Mouse (Mus musculus): ENCODE measurements around the gene Dnajb12.
"Not testable (repeated sequence)": the region's sequence is repeated elsewhere in the genome, so short reads cannot be mapped to it uniquely, and the experiment has no call there.

Gene Dnajb12

DNA sequence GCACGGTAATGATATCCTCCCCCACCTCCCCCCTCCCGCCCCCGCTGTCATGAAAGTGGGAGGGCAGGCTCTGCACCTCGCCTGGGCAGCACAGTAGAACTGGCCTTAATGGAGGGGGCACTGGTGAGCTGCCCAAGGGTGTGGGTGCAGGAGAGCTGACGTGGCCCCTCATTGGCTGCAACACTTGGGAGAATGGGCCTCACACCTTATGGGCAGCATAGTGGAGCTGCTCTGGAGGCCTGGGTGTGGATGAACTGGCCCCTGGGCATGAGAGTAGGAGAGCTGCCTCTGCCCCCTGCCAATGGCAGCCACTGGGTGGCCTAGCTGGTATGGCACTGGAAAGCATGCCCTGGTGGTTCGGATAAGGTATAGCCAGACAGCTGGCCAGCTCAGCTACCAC, 9.3 kb upstream of the Dnajb12 start:
- DNase-seq (ENCODE audit: low read depth, low spot score): no peak

DNA sequence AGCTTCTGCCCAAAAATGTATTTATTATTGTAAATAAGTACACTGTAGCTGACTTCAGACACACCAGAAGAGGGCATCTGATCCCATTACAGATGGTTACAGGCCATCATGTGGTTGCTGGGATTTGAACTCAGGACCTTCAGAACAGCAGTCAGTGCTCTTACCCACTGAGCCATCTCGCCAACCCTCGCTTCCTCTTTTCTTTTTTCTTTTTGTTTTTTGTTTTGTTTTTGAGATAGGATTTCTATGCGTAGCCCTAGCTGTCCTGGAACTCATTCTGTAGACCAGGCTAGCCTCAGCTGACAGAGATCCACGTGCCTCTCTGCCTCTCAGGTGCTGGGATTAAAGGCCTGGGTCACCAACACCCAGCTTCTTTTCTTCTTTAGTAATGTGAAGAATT, 6.7 kb upstream of the Dnajb12 start:
- DNase-seq (ENCODE audit: low read depth, low spot score): not testable (repeated sequence)

DNA sequence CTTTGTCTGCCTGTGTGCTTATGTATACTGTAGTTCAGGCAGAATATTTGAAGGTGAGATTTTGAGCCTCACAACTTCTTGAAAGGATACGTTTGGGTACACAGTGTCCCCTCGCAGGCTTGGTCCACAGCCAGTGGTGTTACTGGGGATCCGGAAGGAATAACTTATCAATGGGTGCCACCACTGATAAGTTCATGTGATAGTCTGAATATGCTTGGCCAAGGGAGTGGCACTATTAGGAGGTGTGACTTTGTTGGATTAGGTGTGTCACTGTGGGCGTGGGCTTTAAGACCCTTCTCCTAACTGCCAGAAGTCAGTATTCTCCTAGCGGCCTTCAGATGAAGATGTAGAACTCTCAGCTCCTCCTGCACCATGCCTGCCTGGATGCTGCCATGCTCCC, 6.2 kb upstream of the Dnajb12 start:
- no peak for DNase-seq (ENCODE audit: low read depth, low spot score)

DNA sequence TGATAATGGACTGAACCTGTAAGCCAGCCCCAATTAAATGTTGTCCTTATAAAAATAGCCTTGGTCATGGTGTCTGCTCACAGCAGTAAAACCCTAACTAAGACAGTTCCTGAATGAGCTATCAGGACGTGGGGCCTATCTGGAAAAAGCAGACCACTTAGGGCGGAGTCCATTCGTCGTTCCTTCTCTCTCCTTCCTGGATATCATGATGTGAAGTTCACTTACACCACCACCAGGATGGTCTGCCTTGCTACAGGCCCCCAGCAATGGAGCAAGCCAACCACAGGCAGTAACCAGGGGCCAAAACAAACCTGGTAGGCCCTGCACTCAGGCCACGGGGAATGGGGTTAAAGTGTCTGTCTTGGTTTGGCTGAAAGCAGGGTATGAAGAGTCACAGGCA, 5.7 kb upstream of the Dnajb12 start:
- no peak for DNase-seq (ENCODE audit: low read depth, low spot score)

DNA sequence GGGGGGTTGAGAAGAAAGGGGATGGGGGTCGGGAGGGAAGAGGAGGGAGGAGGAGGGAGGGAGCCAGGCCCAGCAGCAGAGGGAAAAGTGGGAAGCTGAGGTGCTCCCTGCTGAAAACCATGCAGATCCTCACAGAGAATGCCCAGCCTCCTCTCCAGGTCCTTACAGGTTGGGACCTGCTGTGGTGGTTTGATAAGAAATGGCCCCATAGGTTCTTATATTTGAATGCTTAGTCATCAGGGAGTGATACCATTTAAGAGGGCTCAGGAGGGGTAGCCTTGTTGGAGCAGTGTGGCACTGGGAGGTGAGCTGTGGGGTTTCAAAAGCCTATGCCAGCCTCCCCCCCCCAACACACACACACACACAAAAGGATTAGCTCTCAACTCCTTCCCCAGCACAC, 4.0 kb upstream of the Dnajb12 start:
- DNase-seq (ENCODE audit: low read depth, low spot score): no peak

DNA sequence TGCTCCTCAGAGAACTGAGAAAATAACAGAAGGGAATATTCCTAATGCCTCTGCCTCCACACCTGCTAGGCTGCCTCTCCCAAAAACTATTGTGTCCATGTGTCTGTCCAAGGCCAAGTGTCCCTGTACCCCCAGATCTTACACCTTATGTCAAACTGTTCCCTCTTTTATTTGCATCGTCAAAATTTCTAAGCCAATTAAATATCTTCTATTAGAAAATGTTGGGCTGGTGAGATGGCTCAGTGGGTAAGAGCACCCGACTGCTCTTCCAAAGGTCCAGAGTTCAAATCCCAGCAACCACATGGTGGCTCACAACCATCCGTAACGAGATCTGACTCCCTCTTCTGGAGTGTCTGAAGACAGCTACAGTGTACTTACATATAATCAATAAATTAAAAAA, 2.7 kb upstream of the Dnajb12 start:
- DNase-seq (ENCODE audit: low read depth, low spot score): not testable (repeated sequence)

DNA sequence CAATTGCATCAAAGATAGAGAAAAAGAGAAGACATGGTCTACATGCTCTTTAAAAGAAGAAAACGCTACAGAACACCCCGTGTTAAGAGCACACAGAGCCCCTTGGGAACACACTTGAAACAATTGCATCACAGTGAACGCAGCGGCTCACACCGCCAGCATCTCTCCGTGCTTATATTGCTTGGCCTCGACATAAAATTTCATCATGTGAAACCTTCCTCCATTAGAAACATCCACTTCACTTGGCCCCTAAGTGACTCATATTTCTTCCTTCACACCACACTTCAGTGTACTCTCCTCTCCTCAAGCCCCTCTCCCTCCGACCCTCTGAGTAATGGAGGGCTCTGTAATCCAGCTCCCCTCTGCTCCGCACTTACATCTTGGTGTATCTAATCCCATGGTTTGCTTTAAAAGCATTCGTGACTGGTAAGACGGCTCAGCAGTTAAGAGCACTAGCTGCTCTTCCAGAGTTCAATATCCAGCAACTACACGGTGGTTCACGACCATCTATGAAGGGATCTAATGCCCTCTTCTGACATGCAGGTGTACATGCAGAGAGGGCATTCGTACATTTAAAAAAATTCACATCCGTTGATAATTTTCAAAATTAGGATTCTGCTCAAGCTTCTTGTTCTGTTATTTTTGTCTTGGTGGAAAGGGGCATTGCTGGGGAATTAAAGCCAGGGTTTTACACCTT, 1.8 kb upstream of the Dnajb12 start:
- no peak for DNase-seq (ENCODE audit: low read depth, low spot score)

DNA sequence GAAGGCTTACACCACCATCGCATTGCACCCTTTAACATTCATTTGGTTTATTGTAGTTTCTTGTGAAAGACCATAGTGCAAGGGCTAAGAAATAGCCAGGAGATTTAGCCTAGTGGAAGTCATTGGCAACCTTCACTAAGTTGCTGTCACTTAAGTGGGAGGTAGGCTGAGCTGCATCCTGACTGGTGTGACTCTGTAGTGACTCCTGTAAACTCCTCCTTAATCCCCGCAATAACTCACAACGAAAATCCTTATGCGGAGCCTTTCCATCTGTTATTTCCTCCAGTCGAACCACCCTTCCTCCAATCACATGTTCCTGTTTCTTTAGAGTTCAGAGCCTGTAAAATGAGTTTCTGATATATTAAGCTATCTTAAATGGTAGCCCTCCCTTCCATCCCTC, 533 bp upstream of the Dnajb12 start:
- no peak for DNase-seq (ENCODE audit: low read depth, low spot score)

DNA sequence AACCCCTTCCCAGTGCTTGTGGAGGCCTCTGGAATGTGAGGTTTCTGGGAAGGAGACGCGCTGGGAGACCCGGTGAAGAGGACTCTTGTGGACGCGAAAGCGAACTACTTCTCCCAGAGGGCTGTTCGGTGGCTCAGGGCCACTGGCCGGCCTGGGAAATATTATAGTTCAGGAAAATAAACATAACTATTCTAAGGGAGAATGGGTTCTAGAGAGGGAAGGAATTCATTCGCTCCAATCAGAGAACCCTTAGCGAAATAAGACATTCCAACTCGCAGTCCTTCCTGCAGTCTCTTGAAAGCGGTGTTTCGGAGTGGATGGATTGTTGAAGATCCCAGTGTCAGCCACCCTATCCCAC, 652 bp downstream of the Dnajb12 start:
- DNase-seq (ENCODE audit: low read depth, low spot score): no peak

DNA sequence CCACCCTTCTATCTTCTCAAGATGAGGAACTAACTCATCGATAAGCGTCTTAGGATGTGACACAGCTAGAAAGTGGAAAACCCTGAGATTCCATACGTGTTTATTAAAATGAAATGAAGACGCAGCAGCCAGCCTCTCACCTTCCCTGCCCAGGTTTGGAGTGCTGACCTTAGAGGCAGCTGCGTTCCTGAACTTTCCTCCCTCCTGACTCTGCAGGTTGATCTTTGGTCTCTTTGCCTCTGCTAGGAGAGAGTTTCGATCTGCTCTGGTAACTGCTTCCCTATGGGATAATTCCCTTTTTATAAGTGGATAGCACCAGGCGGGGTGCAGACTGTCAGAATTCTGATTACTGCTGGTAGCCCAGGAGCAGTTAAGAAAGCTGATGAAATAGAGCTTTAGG, 1.5 kb downstream of the Dnajb12 start:
- no peak for DNase-seq (ENCODE audit: low read depth, low spot score)

DNA sequence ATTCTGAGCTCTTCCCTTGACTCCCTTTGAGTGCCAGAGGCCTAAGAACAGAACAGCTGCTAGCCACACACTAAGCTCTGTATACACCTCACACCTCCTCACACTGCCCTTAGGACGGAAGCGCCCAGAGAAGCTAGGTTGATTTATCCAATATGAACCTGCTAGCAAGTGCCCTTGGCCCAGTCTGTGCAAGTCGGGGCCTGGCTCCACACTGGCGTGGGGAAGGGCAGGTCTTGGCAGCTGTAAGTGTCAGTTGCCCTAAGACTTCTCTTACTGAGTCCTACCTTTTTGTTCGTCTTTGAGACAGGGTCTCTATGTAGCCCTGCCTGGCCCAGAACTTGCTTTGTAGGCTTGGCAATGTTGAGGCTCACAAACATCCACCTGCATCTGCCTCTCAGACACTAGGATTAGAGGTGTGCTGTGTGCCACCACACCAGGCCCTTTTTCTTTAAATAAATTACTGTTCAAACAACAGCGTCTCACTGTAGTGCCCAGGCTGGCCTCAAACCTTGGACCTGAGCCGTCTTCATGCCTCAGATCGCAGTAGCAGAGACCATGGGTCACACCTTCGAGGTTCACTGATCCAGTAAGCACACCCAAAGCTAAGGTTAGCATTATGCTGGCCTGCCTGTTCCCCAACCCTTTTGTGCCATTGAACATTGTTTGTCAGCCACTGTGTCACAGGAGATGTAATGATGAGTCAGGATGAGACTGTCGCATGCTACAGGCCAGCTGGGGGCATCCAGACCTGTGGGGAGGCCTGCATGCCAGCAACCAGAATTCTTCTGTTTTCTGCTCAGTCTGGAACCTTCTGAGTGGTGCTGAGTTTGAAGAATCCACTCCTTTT, 5.2 kb downstream of the Dnajb12 start:
- DNase-seq (ENCODE audit: low read depth, low spot score): no peak

DNA sequence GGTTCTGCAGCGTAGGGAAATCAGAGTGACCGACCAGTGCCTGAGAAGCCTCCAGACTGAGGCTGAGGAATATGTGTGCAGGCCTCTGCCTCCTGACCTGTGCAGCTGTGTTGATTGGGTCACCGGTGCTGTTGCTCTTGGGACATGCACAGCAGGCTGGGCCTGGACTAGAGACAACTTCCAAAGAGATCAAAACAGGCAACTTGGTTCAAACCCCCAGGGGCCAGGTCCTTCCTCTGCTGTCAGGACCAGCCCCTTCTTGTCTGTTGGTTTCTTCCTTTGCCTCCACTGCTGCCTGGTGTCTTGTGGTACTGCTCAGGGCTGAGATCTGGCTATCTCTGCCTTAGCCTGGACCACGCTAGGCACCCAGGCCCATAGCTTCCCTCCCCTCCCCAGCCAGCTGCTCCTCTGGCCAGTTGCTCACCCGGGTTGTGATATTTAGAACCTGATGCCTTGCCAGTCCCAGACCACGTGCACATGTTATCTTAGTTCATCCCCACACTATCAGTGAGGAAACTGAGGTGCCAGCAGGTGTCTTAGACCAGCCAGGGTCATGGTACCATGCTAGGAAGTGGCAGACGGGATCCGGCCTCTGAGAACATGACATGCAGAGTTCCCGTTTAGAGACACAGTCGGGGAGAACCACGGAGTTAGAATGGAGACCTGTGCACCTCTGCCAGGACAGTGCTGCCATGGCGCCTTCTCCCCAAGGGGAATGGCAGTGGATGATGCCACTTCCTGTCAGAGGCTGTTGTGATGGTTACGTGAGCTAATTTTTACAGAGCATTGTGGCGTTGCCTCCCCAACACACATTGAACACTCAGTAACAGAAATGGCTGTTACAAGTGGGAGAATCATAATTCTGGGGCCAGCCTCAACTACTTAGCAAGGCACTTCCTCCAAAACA, 6.1 kb downstream of the Dnajb12 start:
- DNase-seq (ENCODE audit: low read depth, low spot score): peak; percentile 52

DNA sequence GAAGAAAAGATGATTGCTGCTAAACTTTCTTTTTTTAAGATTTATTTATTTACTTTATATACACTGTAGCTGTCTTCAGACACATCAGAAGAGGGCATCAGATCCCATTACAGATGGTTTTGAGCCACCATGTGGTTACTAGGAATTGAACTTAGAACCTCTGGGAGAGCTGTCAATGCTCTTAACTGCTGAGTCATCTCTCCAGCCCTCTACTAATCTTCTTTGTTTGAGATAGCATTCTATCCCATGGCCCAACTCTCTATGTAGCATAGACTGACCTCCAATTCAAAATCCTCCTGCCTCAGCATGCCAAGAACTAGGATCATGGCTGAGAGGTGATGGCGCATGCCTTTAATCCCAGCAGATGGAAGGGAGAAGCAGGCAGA, 6.7 kb downstream of the Dnajb12 start:
- no peak for DNase-seq (ENCODE audit: low read depth, low spot score)

DNA sequence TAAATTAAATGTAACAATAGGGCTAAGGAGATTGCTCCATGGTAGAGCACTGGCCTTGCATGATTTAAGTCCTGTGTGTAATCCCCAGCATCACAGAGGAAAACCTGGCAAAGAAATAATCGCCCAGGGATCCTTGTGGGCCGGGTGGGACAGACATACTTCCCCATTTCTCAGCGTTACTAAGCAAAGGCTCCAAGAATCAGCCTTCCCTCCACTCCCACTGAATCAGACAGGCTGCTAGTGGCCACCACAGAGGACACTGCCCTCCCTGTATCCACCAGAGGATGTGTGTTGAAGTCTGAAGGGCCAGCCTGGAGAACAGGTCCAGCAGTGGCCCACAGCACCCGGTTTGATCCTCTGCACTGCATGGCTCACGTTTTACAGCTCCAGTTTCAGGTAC, 8.1 kb downstream of the Dnajb12 start:
- DNase-seq (ENCODE audit: low read depth, low spot score): no peak

DNA sequence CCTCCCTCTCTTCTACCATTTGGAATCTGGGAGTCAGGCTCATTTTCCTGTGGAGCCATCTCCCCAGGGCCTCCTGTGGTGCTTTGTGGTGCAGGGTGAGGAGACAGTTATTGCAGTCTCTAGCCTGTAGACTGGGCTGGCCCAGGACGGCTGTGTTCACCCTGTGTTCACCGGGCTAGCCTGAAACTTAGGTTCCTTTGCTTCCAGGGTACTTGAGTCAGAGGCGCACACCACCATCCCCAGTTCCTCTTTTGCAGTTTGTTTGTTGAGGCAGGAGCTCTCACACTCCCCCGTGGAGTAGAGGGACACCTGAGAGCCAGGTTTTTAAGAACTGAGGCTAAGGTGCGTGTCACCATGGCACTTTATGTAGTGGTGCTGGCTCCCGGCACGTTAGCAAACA, 10.0 kb downstream of the Dnajb12 start:
- DNase-seq (ENCODE audit: low read depth, low spot score): no peak

DNA sequence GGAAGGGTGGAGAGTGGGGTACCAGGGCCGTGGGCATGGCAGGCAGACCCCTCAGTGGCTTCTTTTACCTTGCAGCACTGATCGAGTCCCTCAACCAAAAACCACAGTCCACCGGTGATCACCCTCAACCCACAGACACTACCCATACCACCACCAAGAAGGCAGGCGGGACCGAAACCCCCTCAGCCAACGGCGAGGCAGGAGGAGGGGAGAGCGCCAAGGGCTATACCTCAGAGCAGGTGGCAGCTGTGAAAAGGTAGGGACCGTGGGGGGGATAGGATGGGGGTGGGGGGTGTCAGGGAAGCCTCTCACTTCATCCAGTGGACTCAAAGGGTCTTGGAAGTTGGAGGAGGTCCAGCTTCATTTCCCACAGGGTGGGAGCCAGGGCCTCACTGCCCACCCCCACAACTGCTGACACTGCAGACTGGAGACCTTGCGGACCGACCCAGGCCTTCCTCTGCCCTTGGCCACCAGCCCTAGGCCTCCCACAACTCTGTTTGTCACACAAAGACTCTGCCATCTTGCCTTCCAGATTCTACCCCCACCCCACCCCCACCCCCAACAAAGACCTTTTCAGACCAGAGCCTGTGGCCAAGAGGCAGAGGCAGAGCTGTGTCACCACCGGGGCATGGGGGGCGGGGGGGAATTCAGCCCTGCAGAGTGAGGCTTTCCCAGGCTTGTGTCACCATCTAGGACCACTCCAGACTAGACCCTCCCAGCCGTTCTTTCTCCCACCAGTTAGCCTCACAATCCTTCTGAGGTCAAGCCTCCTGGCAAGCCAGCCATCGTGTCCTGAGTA, 10.8 kb downstream of the Dnajb12 start:
- DNase-seq (ENCODE audit: low read depth, low spot score): no peak

DNA sequence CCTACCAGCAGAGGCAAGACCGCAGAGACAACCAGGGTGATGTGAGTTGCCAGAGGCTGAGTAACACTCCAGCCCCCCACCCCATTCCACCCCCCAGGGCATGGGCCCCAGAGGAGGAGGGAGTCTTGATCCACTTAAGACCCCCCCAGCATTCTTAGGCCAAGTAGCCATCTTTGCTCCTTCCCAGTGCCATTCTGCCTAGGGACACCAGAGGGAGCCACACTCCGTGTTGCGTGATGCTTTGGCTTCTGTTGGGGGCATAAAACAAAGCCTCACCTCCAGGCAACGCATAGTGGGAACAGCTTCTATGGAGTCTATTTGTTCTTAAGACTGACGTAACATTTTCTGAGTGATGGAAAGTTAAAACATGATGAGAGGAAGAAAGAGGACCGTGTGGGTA, 13.6 kb downstream of the Dnajb12 start:
- peak; percentile 86 for DNase-seq (ENCODE audit: low read depth, low spot score)

DNA sequence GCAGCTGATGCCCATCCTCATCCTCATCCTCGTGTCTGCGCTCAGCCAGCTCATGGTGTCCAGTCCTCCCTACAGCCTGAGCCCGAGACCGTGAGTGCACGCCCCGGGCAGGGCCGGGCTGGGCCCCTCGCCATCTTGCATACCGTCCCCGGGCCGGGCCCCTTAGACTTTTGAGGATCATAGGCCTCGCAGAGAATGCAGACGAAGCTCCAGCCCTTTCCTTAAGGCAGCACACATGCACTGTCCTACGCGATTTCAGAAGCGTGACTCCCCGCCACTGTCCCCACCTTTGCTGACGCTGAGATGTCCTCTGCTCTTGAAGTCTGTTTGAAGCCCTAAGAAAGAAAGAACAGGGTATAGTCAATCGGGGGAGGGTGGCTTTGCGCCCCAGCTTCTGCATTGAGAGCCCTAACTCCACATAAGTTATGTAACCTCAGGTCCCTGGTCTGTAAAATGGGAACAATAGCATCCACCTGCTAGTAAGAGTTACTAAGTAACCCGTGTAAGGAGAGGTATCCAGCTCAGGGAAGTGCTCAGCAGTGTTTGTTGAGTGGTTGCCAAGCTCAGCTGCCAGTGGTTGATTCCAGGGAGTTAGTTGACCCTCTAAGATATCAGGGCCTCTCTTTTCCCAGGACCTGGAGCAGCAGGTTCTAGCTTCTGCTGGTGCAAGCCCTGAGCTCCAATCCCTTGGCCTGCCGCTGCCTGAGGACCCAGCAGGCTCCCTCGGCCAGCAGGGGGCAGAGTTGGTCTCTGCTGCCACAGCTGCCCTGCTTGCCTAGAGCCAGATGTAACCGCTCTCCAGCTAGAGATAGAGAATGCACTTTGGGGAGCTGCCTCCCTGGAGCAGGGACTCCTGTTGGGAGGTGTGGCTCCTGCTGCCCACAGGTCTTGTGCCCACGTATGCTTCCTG, 15.2 kb downstream of the Dnajb12 start:
- DNase-seq (ENCODE audit: low read depth, low spot score): peak; percentile 95

DNA sequence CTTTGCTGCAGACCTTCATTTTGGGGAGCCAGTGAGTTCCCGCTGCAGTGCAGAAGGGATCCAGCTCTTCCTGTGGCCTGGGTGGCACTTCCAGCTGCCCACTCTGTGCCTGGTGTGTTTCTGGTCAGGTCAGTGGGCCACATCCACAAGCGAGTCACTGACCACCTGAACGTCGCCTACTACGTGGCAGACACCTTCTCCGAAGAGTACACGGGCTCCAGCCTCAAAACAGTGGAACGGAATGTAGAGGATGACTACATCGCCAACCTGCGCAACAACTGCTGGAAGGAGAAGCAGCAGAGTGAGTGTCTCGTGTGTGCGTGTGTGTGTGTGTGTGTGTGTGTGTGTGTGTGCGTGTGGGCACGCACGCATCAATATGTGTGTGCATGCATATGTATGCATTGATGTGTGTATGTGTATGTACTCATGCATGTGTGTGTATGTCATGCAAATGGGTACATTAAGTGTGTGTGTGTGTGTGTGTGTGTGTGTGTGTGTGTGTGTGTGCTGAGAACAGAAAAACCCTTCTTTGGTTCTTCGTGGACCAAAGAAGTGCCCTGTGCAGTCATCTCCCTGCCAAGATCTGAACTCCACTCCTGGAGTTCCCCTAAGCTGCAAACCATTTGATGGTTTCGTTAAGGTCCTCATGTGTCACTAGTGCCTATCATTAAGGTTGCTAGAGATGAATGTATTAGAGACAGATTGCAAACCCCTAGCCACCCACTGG, 16.3 kb downstream of the Dnajb12 start:
- peak; percentile 64 for DNase-seq (ENCODE audit: low read depth, low spot score)

DNA sequence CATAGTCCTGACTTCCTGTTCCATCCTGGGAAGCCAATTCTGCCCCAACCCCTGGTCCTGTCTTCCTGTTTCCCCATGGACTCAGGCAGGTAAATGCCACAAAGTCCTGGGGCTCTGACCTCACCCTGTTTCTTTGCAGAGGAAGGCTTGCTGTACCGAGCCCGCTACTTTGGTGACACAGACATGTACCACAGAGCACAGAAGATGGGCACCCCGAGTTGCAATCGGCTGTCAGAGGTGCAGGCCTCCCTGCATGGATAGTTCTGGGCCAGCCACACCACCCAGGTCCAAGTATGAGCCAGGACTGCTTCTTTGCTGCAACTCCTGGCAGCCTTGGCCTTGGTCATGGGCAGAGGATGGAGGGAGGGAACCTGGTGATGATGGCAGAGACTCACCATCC, 16.9 kb downstream of the Dnajb12 start:
- no peak for DNase-seq (ENCODE audit: low read depth, low spot score)
